Mouse (Mus musculus) ES-Bruce4 (cell line): ENCODE results near the gene Slc5a11. TPM values are rescaled to one million over a fixed set of nuclear protein-coding genes. Genes with fewer than 3 reads are reported as not detected.

ENCODE experiments used
- H3K27ac ChIP-seq: 2 replicates; pipeline ENCODE4 v1.5.1; 2012; ENCODE audit warnings: low read length, inconsistent platforms; ENCODE audit not compliant: insufficient read depth
- H3K27me3 ChIP-seq: 2 replicates; pipeline ENCODE4 v1.6.1; 2012; ENCODE audit warnings: mild to moderate bottlenecking, low read length, inconsistent platforms; ENCODE audit not compliant: control insufficient read depth, poor library complexity, insufficient read depth, severe bottlenecking
- H3K36me3 ChIP-seq: 2 replicates; pipeline ENCODE4 v1.6.1; 2012; ENCODE audit warnings: inconsistent platforms, mild to moderate bottlenecking, low read length, moderate library complexity; ENCODE audit not compliant: control insufficient read depth, poor library complexity, insufficient read depth, severe bottlenecking
- H3K4me1 ChIP-seq: one replicate; pipeline ENCODE4 v1.8.1; 2011; ENCODE audit warnings: low read length; ENCODE audit not compliant: control insufficient read depth, insufficient read depth
- H3K4me3 ChIP-seq: 2 replicates; pipeline ENCODE4 v1.5.1; 2011; ENCODE audit warnings: low read depth, mild to moderate bottlenecking, low read length
- H3K9ac ChIP-seq: 2 replicates; pipeline ENCODE4 v1.6.1; 2012; ENCODE audit warnings: low read depth, mild to moderate bottlenecking, inconsistent platforms; ENCODE audit not compliant: poor library complexity, severe bottlenecking
- H3K9me3 ChIP-seq: replicated peaks from 2 replicates; pipeline ENCODE4 v1.6.1; 2012; ENCODE audit warnings: mild to moderate bottlenecking, low read length, inconsistent platforms; ENCODE audit not compliant: control insufficient read depth, poor library complexity, insufficient read depth, severe bottlenecking
- CTCF ChIP-seq: IDR thresholded peaks from one replicate; pipeline ENCODE4 v1.8.1; 2011; ENCODE audit warnings: low read depth, low read length
- EP300 ChIP-seq: IDR thresholded peaks from 2 replicates; pipeline ENCODE4 v1.6.1; 2011; ENCODE audit warnings: low read depth, low read length; ENCODE audit not compliant: insufficient read depth
- POLR2A ChIP-seq: IDR thresholded peaks from one replicate; pipeline ENCODE4 v1.8.1; 2011; ENCODE audit warnings: low read length; ENCODE audit not compliant: insufficient read depth
- polyA plus RNA-seq: library from polyadenylated mRNA; stranded (reverse); fragments of >200 nt; gene quantifications from 2 replicates; pipeline ENCODE4 v1.2.4, GENCODE M21; 2011; ENCODE audit warnings: low read depth; ENCODE audit not compliant: missing spikeins, insufficient read depth, insufficient read length

The Slc5a11 gene
- polyA plus RNA-seq, 1 experiment = 2.3 TPM

DNA sequence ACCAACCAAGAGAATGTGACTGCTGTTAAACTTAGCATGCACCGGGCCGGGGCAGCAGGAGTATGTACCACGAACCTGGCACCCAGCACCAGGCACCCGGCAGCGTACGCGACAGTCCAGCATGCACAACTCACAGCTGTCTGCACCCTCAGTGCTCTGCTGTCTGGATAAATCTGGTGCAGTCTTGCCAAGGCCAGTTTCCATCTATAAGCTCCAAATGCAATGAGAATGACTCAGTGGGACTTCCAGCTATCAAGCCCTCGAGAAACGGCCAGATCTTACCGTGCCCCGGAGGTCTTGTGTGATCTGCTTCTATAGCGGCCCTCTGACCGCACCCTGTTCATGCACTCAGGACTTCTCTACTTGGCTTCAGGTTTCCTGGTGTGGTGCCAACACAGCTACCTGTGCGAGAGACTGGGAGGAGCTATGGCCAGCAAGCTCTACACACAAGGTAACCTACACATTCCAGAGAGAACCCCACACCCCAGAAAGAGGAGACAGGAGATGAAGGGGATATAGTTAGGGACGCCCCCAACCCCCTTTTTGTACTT is 14.8 kb upstream of the Slc5a11 start:
- no peaks in the 10 kb centered on the region for H3K36me3 ChIP-seq
- H3K9me3 ChIP-seq = no peaks in the 10 kb centered on the region
- TF ChIP-seq POLR2A (no peak), EP300 (no peak), CTCF (no peak)
- no peaks in the 10 kb centered on the region for H3K27me3 ChIP-seq
- no peak overlapping the region for H3K27ac ChIP-seq
- H3K4me1 ChIP-seq = no peaks in the 10 kb centered on the region
- H3K9ac ChIP-seq = no peak overlapping the region
- H3K4me3 ChIP-seq = no peak overlapping the region

DNA sequence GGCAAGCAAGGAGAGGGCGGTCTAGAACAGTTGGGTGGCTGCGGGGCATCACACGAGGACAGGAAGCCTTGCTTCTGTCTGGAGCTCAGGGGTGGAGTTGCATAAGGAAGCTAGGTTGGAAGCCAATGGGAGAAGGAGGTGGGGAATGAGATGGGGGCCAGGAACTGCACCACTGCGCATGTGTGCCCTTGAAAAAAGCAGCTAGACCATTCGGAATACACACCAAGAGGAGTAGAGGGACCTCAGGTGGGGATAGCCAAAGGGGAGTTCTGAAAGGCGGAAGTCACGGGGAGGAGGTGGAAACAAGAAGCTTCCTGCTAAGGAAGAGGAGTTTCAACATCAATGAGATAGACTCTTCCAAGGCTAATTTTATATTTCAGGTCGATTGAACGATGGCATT is 13.9 kb upstream of the Slc5a11 start:
- TF ChIP-seq CTCF (no peak), POLR2A (no peak), EP300 (no peak)
- Histone ChIP-seq H3K4me3 (no peak overlapping the region), H3K4me1 (no peaks in the 10 kb centered on the region), H3K9me3 (no peaks in the 10 kb centered on the region), H3K9ac (no peak overlapping the region), H3K27ac (no peak overlapping the region), H3K27me3 (no peaks in the 10 kb centered on the region), H3K36me3 (no peaks in the 10 kb centered on the region)

DNA sequence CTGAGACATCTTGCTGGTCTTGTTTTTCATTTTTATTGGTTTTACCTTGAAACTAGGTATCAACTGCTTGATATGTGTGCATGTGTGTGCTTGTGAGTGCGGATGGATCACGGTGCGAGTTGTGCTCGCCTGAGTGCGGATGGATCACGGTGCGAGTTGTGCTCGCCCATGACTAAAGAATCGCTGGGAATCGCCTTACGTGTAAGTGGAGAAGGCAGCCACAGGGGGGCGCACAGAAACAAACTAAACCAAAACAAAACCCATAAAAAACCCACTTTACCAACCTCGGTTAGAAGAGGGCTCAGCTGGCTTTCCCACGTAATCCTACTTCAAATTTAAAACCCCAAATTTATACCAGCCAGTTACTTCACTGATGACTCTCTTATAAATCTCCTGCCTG is 9.3 kb upstream of the Slc5a11 start:
- TF ChIP-seq CTCF = peak; percentile 62
- TF ChIP-seq EP300 = 0 out of 2 replicates have a peak, but pooled peaks have one; percentile 5
- no peak for TF ChIP-seq POLR2A
- Histone ChIP-seq H3K36me3 (no peaks in the 10 kb centered on the region), H3K4me3 (no peak overlapping the region), H3K4me1 (no peaks in the 10 kb centered on the region), H3K27me3 (no peaks in the 10 kb centered on the region), H3K27ac (no peak overlapping the region), H3K9ac (no peak overlapping the region), H3K9me3 (no peaks in the 10 kb centered on the region)

DNA sequence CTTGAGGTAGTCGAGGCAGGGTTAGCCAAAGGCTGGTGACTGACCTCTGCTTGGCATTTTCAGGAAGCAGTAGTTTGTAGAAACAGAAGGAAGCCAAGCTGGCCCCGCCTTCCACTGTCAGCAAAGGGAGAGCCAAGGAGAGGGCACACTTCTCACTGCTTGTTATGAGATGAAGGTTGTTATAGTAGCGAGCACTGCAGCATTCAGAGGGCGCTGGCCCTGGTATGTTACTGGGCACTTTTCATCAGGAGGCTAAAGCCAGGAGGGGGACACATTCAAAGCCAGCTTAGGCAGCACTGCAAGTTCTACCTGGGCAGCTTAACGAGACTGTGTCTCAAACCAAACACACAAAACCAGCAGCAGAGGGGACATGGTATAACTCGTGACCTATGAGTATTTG is 7.0 kb upstream of the Slc5a11 start:
- TF ChIP-seq POLR2A = no peak
- no peak for TF ChIP-seq CTCF
- TF ChIP-seq EP300 = no peak

DNA sequence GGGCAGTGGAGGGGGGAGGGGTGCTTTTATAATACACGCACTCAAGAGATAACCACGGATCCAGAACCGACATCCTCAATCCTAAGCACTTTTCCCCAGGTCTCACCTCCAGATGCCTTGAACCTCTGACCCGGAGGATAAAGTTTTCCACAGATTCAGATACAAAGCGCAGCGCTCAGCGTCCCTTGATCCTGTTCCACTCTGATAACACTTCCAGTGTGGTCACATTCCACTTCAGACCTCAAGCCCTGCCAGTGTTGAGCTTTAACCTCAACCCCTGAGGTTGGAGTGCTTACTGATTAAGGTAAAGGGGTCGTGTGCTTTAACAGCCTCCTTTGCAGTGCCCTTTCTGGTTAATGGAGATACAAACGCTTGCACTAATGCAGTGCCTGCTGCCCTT is 4.7 kb upstream of the Slc5a11 start:
- peak overlapping the region; percentile 10; the same call in 1 of the 2 replicates for H3K4me3 ChIP-seq
- peak overlapping the region; percentile 90 for H3K27ac ChIP-seq
- TF ChIP-seq CTCF = no peak
- no peak for TF ChIP-seq POLR2A
- no peak for TF ChIP-seq EP300

More for the DNA sequence above, 7.0 kb upstream of the Slc5a11 start:
- Histone ChIP-seq H3K4me3 (no peak overlapping the region), H3K4me1 (no peaks in the 10 kb centered on the region), H3K27ac (no peak overlapping the region), H3K9me3 (no peaks in the 10 kb centered on the region), H3K9ac (no peak overlapping the region), H3K27me3 (no peaks in the 10 kb centered on the region), H3K36me3 (no peaks in the 10 kb centered on the region)

DNA sequence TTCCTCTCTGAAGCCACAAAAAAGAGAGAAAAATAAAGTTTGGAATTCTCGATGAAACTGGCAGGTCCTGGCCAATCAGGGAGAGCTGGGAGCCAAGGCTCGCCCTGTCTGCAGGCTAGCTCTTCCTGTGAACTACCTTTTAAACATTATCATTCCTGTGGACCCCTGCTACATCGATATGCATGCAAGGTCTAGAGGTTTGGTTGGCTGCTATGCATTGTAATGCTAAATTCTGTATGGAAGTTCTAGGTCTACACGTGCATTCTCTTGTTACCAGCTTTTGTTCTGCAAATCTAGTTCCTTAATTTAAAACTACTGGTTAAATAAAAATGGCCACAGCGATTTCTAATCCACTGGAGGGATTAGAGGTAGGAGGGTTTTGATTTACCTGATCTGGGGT is 3.1 kb upstream of the Slc5a11 start:
- Histone ChIP-seq H3K4me1 (peaks cover 6% of the 10 kb centered on the region), H3K36me3 (no peaks in the 10 kb centered on the region), H3K9me3 (no peaks in the 10 kb centered on the region), H3K27ac (peak overlapping the region; percentile 90), H3K27me3 (no peaks in the 10 kb centered on the region), H3K9ac (0 out of 2 replicates have a peak overlapping the region, but pooled peaks have one; percentile 4), H3K4me3 (no peak overlapping the region)
- TF ChIP-seq EP300 (peak; percentile 53; the same call in 1 of the 2 replicates), POLR2A (no peak)

More for the DNA sequence above, 4.7 kb upstream of the Slc5a11 start:
- peaks cover 5% of the 10 kb centered on the region for H3K4me1 ChIP-seq
- H3K9ac ChIP-seq = peak overlapping the region; percentile 4; the same call in 1 of the 2 replicates
- no peaks in the 10 kb centered on the region for H3K36me3 ChIP-seq
- no peaks in the 10 kb centered on the region for H3K9me3 ChIP-seq
- no peaks in the 10 kb centered on the region for H3K27me3 ChIP-seq
